Mouse (Mus musculus) spleen, adult 18-20 months (tissue): Measurements from ENCODE around the gene Slc37a4.
"Not testable (repeated sequence)": the region's sequence is repeated elsewhere in the genome, so short reads cannot be mapped to it uniquely, and the experiment has no call there.

Experiments used
- DNase-seq, 2 experiments: peaks; one replicate each; pipeline ENCODE4 v3.0.0; 2022; ENCODE audit warnings: mixed read lengths in 2 of 2

The Slc37a4 gene

GRCm38 (mm10) chr9:44396684-44397411 is at the start of gene Slc37a4:
Gene Slc37a4 (plus strand): TSS chr9:44396852.
- peak; percentile 92 to 96 for DNase-seq

GRCm38 (mm10) chr9:44347166-44347565 is 49.5 kb upstream of the Slc37a4 start:
- no peak for DNase-seq

- no peak for DNase-seq
These were observed 49.0 kb upstream of the Slc37a4 start for GRCm38 (mm10) chr9:44347621-44348020.

DNA sequence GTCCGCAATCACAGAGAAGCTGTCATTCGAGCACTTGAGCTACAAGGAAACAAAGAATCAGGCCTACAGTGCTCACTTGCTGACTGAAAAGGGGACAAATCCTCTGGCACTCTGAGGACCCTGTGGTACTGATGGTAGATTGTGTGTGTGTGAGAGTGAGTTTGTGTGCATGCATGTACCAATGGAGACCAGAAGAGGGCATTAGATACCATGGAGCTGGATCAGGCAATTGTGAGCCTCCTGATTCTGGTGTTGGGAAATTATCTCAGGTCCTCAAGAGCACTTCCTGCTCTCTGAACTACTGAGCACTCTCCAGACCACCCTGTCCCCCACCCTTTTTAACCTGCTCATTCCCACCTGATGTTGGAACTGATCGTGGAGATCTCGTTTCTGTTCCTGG is 48.1 kb upstream of the Slc37a4 start:
- DNase-seq: no peak

GRCm38 (mm10) chr9:44351396-44351795 is 45.3 kb upstream of the Slc37a4 start:
- no peak for DNase-seq

DNA sequence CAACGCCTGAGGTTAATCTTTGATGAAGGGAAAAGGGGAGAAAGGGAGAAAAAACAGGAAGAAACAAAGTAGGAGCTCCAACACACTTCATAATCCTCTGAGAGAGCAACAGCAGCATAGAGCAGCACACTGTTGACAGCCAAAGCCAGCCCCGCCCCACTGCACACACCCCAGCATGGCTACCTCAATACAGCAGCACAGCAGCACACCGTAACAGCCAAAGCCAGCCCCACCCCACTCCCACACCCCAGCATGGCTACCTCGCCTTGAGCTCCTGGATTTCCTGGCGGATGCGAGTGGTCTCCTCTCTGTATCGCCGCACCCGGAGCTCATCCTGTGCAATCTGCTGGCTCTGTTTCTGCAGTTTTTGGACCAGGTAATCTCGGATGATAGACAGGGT is 44.3 kb upstream of the Slc37a4 start:
- no peak for DNase-seq

DNA sequence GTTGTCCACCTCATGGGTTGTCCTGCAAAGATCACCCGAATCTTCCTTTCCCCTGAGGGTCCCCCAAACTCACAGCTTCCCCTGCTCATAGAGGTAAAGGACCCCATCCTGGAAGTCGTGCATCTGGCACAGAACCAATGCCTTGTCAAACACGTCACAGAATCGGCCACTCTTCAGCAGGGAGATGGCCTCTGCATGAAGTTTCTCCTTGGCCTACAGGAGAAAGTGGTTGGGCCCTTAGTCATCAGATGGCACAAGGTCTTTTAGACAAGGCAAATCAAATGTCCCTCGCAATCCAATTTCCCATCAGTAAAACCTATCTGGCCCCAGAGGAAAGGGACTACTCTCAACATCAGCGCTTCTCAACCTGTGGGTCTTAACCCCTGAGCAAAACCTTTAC is 43.5 kb upstream of the Slc37a4 start:
- no peak for DNase-seq

GRCm38 (mm10) chr9:44357207-44357606 is 39.4 kb upstream of the Slc37a4 start:
- no peak for DNase-seq

GRCm38 (mm10) chr9:44361190-44361917 is 35.3 kb upstream of the Slc37a4 start, which contains the start of gene Vps11:
Gene Vps11 (minus strand): TSS chr9:44361670.
- peak; percentile 91 to 92 for DNase-seq

DNA sequence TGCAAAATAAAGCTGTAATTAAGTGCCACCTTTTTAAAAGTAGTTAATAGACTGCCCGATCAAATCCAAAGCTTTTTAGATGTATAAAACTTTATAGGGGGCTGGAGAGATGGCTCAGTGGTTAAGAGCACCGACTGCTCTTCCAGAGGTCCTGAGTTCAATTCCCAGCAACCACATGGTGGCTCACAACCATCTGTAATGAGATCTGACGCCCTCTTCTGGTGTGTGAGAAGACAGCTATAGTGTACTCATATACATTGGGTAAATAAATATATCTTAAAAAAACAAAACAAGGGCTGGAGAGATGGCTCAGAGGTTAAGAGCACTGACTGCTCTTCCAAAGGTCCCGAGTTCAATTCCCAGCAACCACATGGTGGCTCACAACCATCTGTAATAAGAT is 34.7 kb upstream of the Slc37a4 start:
- DNase-seq: not testable (repeated sequence)

DNA sequence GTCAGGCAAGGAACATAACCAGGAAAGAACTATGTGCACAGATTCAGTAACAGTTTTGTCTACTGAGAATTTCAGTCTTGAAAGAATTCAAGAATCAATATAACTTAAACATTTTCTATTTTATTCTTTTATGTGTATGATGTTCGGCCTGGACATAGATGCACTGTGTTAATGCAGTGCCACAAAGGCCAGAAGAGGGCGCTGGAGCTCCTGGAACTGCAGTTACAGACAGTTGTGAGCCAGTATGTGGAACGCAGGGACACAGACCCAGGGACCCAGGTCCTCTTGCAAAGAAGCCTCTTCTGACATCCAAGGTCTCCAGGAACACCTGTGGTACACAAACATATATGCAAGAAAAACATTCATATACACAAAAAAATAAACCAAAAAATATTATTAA is 32.2 kb upstream of the Slc37a4 start:
- peak in 1 of 2 experiments; percentile 29 for DNase-seq

DNA sequence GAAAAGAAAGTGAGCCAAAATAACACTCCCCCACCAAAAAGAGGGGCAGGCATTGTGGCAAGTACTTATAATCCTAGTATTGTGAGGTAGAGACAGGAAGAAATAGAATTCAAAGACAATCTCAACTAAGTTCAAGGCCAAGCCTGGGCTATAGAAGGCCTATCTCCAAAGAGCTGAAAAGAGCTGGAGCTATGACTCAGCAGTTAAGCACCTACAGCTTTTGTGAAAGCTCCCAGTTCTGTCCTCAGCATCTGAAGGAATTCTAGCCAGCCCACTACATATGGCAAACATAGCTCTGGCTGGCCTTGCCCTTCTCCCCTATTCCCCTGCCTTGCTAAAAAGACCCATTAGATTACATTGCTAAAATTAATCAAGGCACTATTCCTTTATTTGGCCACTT is 23.3 kb upstream of the Slc37a4 start:
- no peak for DNase-seq

- DNase-seq: no peak
These were observed 20.5 kb upstream of the Slc37a4 start for GRCm38 (mm10) chr9:44376141-44376540.

- DNase-seq: not testable (repeated sequence)
These were observed 19.3 kb upstream of the Slc37a4 start for GRCm38 (mm10) chr9:44377335-44377734.

GRCm38 (mm10) chr9:44378153-44378730 is 18.4 kb upstream of the Slc37a4 start:
- DNase-seq: no peak

GRCm38 (mm10) chr9:44379054-44379834 is 17.4 kb upstream of the Slc37a4 start, which contains the start of gene Hyou1:
Gene Hyou1 (plus strand): TSS chr9:44379490.
- DNase-seq: peak; percentile 99 to 100

DNA sequence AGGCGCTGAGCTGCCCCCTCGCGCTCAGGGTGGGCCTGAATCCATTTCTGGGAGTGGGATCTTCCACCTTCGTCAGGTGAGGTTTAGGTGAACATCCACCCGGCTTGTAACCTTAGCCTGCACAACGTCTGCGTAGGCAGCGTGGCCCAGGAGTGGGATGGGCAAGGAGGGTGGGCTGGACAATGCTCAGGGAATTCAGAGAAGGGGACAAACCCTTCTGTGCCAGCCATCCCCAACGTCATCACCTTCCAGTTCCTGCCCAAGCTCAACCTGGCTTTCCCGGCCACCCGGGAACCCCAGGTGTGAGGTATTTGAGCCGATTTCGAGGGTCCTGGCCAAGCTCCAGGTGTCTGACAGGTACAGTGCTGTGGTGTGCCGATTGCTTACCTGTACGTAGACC is 16.8 kb upstream of the Slc37a4 start:
- DNase-seq: no peak

GRCm38 (mm10) chr9:44384596-44384995 is 12.1 kb upstream of the Slc37a4 start:
- no peak for DNase-seq

DNA sequence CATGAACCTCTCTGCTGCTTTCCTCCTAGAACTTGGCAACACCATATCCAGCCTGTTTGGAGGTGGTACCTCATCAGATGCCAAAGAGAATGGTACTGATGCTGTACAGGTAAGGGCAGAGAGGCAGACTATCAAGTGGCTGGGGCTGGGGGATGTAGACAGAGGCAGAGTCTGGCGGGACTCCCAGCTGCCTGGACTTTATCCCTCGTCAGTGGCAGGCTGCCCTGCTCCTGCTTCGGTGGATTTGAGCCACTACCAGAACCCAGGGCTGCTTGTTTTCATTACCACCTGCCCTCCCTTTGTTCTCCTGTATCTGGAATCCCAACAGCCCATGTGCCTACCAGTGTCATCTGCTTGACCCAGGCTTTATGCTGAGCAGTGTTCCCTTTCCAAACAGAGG is 9.4 kb upstream of the Slc37a4 start:
- no peak for DNase-seq

DNA sequence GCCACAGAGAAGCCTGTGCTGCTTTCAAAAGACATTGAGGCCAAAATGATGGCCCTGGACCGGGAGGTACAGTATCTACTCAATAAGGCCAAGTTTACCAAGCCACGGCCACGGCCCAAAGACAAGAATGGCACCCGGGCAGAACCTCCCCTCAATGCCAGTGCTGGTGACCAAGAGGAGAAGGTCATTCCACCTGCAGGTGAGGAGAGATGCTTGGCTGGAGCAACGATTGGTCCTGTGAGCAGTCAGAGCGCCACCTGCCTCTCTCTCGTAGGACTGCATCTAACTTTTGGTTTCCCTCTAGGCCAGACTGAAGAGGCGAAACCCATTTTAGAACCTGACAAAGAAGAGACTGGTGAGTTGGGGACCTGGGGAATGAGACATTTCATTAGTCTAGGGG is 7.4 kb upstream of the Slc37a4 start:
- DNase-seq: peak in 1 of 2 experiments; percentile 61

DNA sequence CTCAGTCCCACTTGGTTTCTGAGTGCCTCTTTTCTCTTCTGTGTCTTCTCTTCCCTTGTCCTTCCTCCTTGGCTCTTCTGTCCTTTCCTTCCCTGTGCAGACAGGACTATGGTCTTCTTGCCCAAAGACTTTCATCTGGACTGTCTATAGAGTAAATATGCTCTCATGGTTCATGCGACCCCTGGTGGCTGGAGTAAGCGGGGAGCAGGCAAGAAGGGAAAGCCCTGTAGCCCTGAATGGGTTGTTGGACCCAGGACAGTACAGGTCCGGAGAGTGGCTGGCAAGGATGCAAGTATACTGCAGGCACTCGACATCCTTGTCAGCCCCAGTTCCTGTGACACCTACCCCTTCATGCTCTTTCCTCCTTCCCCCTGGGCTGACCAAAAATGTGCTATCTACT is 5.2 kb upstream of the Slc37a4 start:
- DNase-seq: peak; percentile 46 to 81

DNA sequence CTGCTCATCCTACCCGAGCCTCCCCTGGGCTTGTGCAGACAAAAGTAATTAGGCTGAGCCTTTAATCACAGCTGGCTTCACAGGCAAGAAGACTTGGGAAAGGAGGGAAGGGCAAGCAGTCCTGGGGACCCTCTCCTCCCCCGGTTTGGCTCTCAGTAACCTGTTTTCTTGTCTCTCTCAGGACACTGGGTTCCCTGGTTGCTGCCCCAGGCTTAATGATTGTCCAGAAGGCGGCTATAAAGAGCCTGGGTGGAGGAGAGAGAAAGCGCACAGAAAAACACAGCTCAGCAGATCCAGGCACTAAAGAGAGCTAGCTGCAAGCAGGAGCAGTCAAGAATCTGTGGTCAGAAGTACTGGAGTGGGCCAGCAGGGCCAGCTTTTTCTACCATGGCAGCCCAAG is 1.4 kb downstream of the Slc37a4 start:
- no peak for DNase-seq

DNA sequence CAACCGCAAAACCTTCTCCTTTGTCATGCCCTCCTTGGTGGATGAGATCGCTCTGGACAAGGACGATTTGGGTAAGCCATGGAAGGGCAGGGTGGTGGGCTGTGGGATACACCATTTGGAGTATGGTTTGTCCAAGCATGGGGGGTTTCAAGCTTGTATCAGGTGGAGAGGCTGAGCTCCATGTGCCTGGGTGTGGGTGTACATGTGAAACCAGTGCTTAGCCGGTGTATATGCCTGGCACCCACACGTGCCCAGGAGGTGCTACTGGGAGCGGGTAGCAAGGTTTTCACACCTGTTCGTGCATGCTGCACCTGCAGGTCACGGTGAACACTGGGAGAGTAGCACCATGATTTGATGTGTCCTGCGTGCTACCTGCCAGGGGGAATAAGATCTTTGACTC is 1.9 kb downstream of the Slc37a4 start:
- DNase-seq: no peak
